Mouse (Mus musculus): Measurements from ENCODE around the gene Olfr305.

GRCm38 (mm10) chr7:86403546-86403945, 36.8 kb upstream of the Olfr305 start, which contains the start of gene Olfr301:
- TF ChIP-seq CTCF (IDR thresholded peaks at IDR 0.05) = no peak
- TF ChIP-seq POLR2A (IDR thresholded peaks at IDR 0.05; ENCODE audit: insufficient read depth, low read depth, low read length) = no peak
- TF ChIP-seq EP300 (IDR thresholded peaks at IDR 0.05; ENCODE audit: insufficient read depth, low read depth, low read length) = no peak

All from heart, adult 2 months (tissue).